Mouse (Mus musculus): ENCODE results near the gene Kmt2b. TPM values are rescaled to one million over a fixed set of nuclear protein-coding genes. Genes with fewer than 3 reads are reported as not detected.

Kmt2b gene
- total RNA-seq, 2 experiments from 2014 or later = 37.8 to 56.6 TPM

GRCm38 (mm10) chr7:30602583-30602982 lies 14.1 kb upstream of the Kmt2b start:
- no peak for DNase-seq (ENCODE audit: low spot score in 2 of 2)

GRCm38 (mm10) chr7:30600651-30601050 lies 12.1 kb upstream of the Kmt2b start:
- no peak for DNase-seq (ENCODE audit: low spot score in 2 of 2)

GRCm38 (mm10) chr7:30599933-30600353 lies 11.4 kb upstream of the Kmt2b start:
- peak; percentile 78 to 82 for DNase-seq (ENCODE audit: low spot score in 2 of 2)

- DNase-seq (ENCODE audit: low spot score in 2 of 2) = no peak
Observed at GRCm38 (mm10) chr7:30598786-30599185, 10.3 kb upstream of the Kmt2b start, which contains the start of gene Zbtb32. Gene Zbtb32 (minus strand): TSS chr7:30598909.

GRCm38 (mm10) chr7:30596811-30597210 lies 8.3 kb upstream of the Kmt2b start:
- no peak for DNase-seq (ENCODE audit: low spot score in 2 of 2)

GRCm38 (mm10) chr7:30596093-30596492 lies 7.6 kb upstream of the Kmt2b start:
- DNase-seq (ENCODE audit: low spot score in 2 of 2) = no peak

- no peak for DNase-seq (ENCODE audit: low spot score in 2 of 2)
Observed at GRCm38 (mm10) chr7:30594510-30595024, 6.0 kb upstream of the Kmt2b start.

- DNase-seq (ENCODE audit: low spot score in 2 of 2) = no peak
Observed at GRCm38 (mm10) chr7:30593579-30594509, 5.3 kb upstream of the Kmt2b start.

- no peak for DNase-seq (ENCODE audit: low spot score in 2 of 2)
Observed at GRCm38 (mm10) chr7:30592772-30593423, 4.4 kb upstream of the Kmt2b start.

GRCm38 (mm10) chr7:30591605-30591951 lies 3.1 kb upstream of the Kmt2b start:
- no peak for DNase-seq (ENCODE audit: low spot score in 2 of 2)

- peak in 1 of 2 experiments; percentile 2 for DNase-seq (ENCODE audit: low spot score in 2 of 2)
Observed at GRCm38 (mm10) chr7:30590927-30591604, 2.5 kb upstream of the Kmt2b start.

GRCm38 (mm10) chr7:30589435-30590301 lies 1.1 kb upstream of the Kmt2b start:
- peak; percentile 78 to 86 for DNase-seq (ENCODE audit: low spot score in 2 of 2)

- DNase-seq (ENCODE audit: low spot score in 2 of 2) = peak; percentile 55 to 62
Observed at GRCm38 (mm10) chr7:30587842-30588667, 471 bp downstream of the Kmt2b start.

GRCm38 (mm10) chr7:30586455-30587020 lies 2.0 kb downstream of the Kmt2b start:
- DNase-seq (ENCODE audit: low spot score in 2 of 2) = peak in 1 of 2 experiments; percentile 8

GRCm38 (mm10) chr7:30585170-30585569 lies 3.4 kb downstream of the Kmt2b start:
- peak in 1 of 2 experiments; percentile 7 for DNase-seq (ENCODE audit: low spot score in 2 of 2)

- DNase-seq (ENCODE audit: low spot score in 2 of 2) = peak in 1 of 2 experiments; percentile 5
Observed at GRCm38 (mm10) chr7:30584339-30584738, 4.2 kb downstream of the Kmt2b start.

GRCm38 (mm10) chr7:30581547-30581946 lies 7.0 kb downstream of the Kmt2b start:
- DNase-seq (ENCODE audit: low spot score in 2 of 2) = no peak

GRCm38 (mm10) chr7:30579950-30580349 lies 8.6 kb downstream of the Kmt2b start:
- no peak for DNase-seq (ENCODE audit: low spot score in 2 of 2)

GRCm38 (mm10) chr7:30572969-30573368 lies 15.6 kb downstream of the Kmt2b start:
- DNase-seq (ENCODE audit: low spot score in 2 of 2) = peak in 1 of 2 experiments; percentile 28
